Mouse (Mus musculus) c-Kit-positive CD71-positive TER-119-positive erythroid progenitor cells, embryonic 14.5 days (primary cell): ENCODE measurements around the gene Chst12.

Source experiments
- DNase-seq: peaks from one replicate; pipeline ENCODE4 v3.0.0-alpha.2; 2013; ENCODE audit warnings: low spot score

Chst12 gene

DNA sequence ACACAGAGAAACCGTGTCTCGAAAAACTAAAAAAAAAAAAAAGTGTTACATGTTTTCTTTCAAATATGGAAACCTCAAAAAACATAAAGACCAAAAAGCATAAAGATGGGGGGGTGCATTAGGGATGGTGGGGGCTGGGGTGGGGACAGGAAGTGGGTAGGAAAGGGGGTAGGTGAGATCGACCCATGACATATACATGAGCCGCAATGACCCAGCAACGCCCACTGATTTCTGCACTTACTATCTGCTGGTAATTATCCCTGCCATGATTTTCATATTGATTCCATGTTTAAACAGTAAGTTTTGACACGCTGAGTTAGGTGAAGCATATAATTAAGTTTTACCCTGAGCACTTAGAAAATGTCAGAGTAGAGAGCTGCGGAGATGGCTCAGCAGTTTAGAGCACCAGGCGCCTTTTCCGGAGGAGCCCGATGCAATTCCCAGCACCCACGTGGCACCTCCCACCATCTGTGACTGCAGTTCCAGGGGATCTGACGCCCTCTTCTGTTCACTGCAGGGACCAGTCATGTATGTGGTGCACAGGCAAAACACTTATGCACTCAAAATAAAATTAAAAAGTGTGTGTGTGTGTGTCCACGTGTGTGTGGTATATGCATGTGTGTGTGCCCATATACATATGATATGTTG is 65.0 kb downstream of the Chst12 start:
- no peak for DNase-seq

DNA sequence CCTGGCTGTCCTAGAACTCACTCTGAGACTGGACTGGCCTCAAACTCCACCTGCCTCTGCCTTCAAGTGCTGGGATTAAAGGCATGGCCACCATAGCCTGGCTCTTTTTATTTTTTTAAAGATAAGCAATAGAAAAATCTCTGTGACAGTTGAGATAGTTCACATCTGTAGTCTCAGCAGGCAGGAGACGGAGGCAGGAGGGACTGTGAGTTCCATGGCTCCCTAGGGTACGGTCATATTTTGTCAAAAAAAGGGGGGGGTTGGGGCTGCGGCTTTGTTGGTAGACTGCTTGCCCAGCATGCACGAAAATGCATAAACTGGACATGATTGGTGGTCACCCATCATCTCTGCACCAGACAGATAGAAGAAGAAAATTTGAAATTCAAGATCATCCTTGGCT is 65.9 kb downstream of the Chst12 start:
- no peak for DNase-seq

GRCm38 (mm10) chr5:140571673-140572072 is 66.3 kb downstream of the Chst12 start:
- DNase-seq, result no peak

- no peak for DNase-seq
Observed at GRCm38 (mm10) chr5:140572611-140573010, 67.3 kb downstream of the Chst12 start.
